Mouse (Mus musculus) thymus, adult 2 months (tissue): ENCODE results near the gene Swap70. TPM values are rescaled to one million over a fixed set of nuclear protein-coding genes. Genes with fewer than 3 reads are reported as not detected.
"Not testable (repeated sequence)": the region's sequence is repeated elsewhere in the genome, so short reads cannot be mapped to it uniquely, and the experiment has no call there.

Experiments
- DNase-seq: peaks from one replicate; pipeline ENCODE4 v3.0.0; 2021
- H3K27ac ChIP-seq: fragments of 200-500 bp; 2 replicates; pipeline ENCODE4 v1.5.1; 2012; ENCODE audit warnings: low read length, control low read depth; ENCODE audit not compliant: control insufficient read depth, insufficient read depth
- H3K27me3 ChIP-seq: fragments of 200-500 bp; 2 replicates; pipeline ENCODE4 v1.6.1; 2012; ENCODE audit warnings: mild to moderate bottlenecking, low read length, moderate library complexity, mixed read lengths; ENCODE audit not compliant: control insufficient read depth, insufficient read depth
- H3K36me3 ChIP-seq: fragments of 200-500 bp; 2 replicates; pipeline ENCODE4 v1.6.1; 2012; ENCODE audit warnings: mild to moderate bottlenecking, low read length, moderate library complexity; ENCODE audit not compliant: control insufficient read depth, insufficient read depth
- H3K4me1 ChIP-seq: fragments of 200-500 bp; replicated peaks from 2 replicates; pipeline ENCODE4 v1.6.1; 2012; ENCODE audit warnings: low read length; ENCODE audit not compliant: control insufficient read depth, insufficient read depth
- H3K4me3 ChIP-seq: fragments of 200-500 bp; 2 replicates; pipeline ENCODE4 v1.5.1; 2012; ENCODE audit warnings: mild to moderate bottlenecking, low read length, control low read depth, moderate library complexity; ENCODE audit not compliant: control insufficient read depth, insufficient read depth
- CTCF ChIP-seq: fragments of 200-500 bp; IDR thresholded peaks from 2 replicates; pipeline ENCODE4 v1.5.1; 2012; ENCODE audit warnings: mild to moderate bottlenecking, control low read depth, low read length, moderate library complexity, borderline replicate concordance; ENCODE audit not compliant: control insufficient read depth, poor library complexity, insufficient read depth; ENCODE audit errors: extremely low read depth
- POLR2A ChIP-seq: fragments of 200-500 bp; IDR thresholded peaks from 2 replicates; pipeline ENCODE4 v1.6.1; 2012; ENCODE audit warnings: mild to moderate bottlenecking, low read length, control low read depth, moderate library complexity; ENCODE audit not compliant: control insufficient read depth, poor library complexity, insufficient read depth; ENCODE audit errors: extremely low read depth
- WGBS: fragments of 180-500 bp; shearing (Covaris S2); methylation state at CpG from one replicate; pipeline ENCODE4 v1.1.7; 2018; 5-methylcytosine and 5-hydroxymethylcytosine counted together
- polyA plus RNA-seq: library from polyadenylated mRNA; depleted of rRNA; stranded (reverse); fragments of >200 nt; gene quantifications from 2 replicates; pipeline ENCODE4 v1.2.3, GENCODE M21; 2012

Gene Swap70
- polyA plus RNA-seq, 1 experiment, result 18.3 TPM

GRCm38 (mm10) chr7:110221051-110221585 is 393 bp upstream of the Swap70 start:
- WGBS, result 17% methylated on average over 8 of the region's 8 CpGs
- H3K4me3 ChIP-seq, result peak overlapping the region; percentile 78
- no peaks in the 10 kb centered on the region for H3K27me3 ChIP-seq
- no peaks in the 10 kb centered on the region for H3K36me3 ChIP-seq
- no peak for DNase-seq
- no peak overlapping the region for H3K27ac ChIP-seq
- TF ChIP-seq POLR2A (no peak), CTCF (no peak)
- H3K4me1 ChIP-seq, result peaks cover 3% of the 10 kb centered on the region

DNA sequence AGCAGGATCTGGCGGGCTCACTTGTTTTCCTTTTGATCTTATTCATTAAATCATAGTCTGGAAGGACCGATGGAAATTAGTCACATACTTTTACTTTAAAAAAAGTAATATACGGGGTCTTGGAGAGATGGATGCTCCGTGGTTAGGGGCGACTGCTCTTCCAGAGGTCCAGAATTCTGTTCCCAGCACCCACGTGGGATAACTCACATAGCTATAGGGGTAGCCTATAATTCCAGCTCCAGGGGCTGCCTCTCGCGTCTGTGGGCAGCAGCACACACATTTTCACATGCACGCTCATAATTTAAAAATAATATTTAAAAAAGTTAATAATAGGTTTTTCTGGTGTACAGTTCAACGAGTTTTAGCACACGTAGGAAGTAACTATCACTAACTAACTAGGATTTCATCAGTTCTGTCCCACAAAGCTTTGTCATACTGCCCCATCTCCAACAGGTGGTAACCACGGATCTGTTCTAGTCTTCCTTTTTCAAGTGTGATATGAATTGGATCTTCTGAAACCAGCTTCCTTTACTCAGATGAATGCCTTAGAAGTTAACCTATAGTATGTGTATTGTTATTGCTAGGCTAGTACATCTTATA is 1.2 kb downstream of the Swap70 start:
- TF ChIP-seq POLR2A, result no peak
- TF ChIP-seq CTCF, result no peak
- Histone ChIP-seq H3K27ac (no peak overlapping the region), H3K4me1 (peaks cover 3% of the 10 kb centered on the region), H3K4me3 (0 out of 2 replicates have a peak overlapping the region, but pooled peaks have one; percentile 20), H3K36me3 (no peaks in the 10 kb centered on the region), H3K27me3 (no peaks in the 10 kb centered on the region)
- DNase-seq, result no peak
- 2% methylated on average over 12 of the region's 12 CpGs for WGBS

GRCm38 (mm10) chr7:110223727-110224510 is 2.4 kb downstream of the Swap70 start:
- Histone ChIP-seq H3K27me3 (no peaks in the 10 kb centered on the region), H3K4me3 (no peak overlapping the region), H3K4me1 (peaks cover 3% of the 10 kb centered on the region), H3K36me3 (no peaks in the 10 kb centered on the region), H3K27ac (no peak overlapping the region)
- TF ChIP-seq CTCF (no peak), POLR2A (no peak)
- DNase-seq, result no peak
- 77% methylated on average over 2 of the region's 2 CpGs for WGBS

GRCm38 (mm10) chr7:110226484-110226883 is 5.0 kb downstream of the Swap70 start:
- 93% methylated on average over 5 of the region's 5 CpGs for WGBS
- no peaks in the 10 kb centered on the region; the same call in 1 of the 2 replicates for H3K4me1 ChIP-seq
- no peaks in the 10 kb centered on the region for H3K36me3 ChIP-seq
- H3K27me3 ChIP-seq, result no peaks in the 10 kb centered on the region
- H3K4me3 ChIP-seq, result no peak overlapping the region
- TF ChIP-seq CTCF (no peak), POLR2A (no peak)
- H3K27ac ChIP-seq, result no peak overlapping the region
- DNase-seq, result no peak

GRCm38 (mm10) chr7:110229967-110230366 is 8.5 kb downstream of the Swap70 start:
- no peak for DNase-seq
- H3K4me3 ChIP-seq, result no peak overlapping the region
- H3K27me3 ChIP-seq, result no peaks in the 10 kb centered on the region
- no peak for TF ChIP-seq CTCF
- no peaks in the 10 kb centered on the region for H3K4me1 ChIP-seq
- WGBS, result 33% methylated on average over 6 of the region's 6 CpGs
- H3K27ac ChIP-seq, result no peak overlapping the region
- no peaks in the 10 kb centered on the region for H3K36me3 ChIP-seq

GRCm38 (mm10) chr7:110231127-110231526 is 9.6 kb downstream of the Swap70 start:
- not testable (repeated sequence) for H3K4me3 ChIP-seq, H3K27me3 ChIP-seq, H3K36me3 ChIP-seq, H3K4me1 ChIP-seq, DNase-seq, H3K27ac ChIP-seq
- 88% methylated on average over 10 of the region's 10 CpGs for WGBS
